In genomic region chr1:134092368-134092767, GRCm38 (mm10) we compare ENCODE assay signal across 9 mouse cellular contexts. TPM values are rescaled to one million over a fixed set of nuclear protein-coding genes. Genes with fewer than 3 reads are reported as not detected.
DNase-seq lines count a peak whose midpoint lies in the region; ATAC-seq lines count a peak whose summit lies in the region.
"Had no signal": no experiment of that assay in that cellular context is flagged by ENCODE, and none has a peak within 500 bp of the region (broad histone marks: within the 10 kb centered on the region; RNA-seq: fewer than 3 reads in every experiment).

No protein-coding gene starts in this region.

- H3K9me3 ChIP-seq in heart, embryonic 11.5 days (replicated peaks; ENCODE audit: control insufficient read depth, low read length), result no peaks in the 10 kb centered on the region
- no peaks in the 10 kb centered on the region for H3K9me3 ChIP-seq in hindbrain, embryonic 10.5 days
- no peaks in the 10 kb centered on the region for H3K9me3 ChIP-seq in midbrain, embryonic 10.5 days (replicated peaks)

- H3K36me3 ChIP-seq in heart, embryonic 11.5 days (ENCODE audit: control insufficient read depth, insufficient read depth, low read length), result no peaks in the 10 kb centered on the region
- H3K36me3 ChIP-seq in hindbrain, embryonic 10.5 days, result no peaks in the 10 kb centered on the region
- H3K36me3 ChIP-seq in midbrain, embryonic 10.5 days, result no peaks in the 10 kb centered on the region

- no peaks in the 10 kb centered on the region for H3K27me3 ChIP-seq in heart, embryonic 11.5 days (ENCODE audit: control insufficient read depth, insufficient read depth, low read length)
- H3K27me3 ChIP-seq in hindbrain, embryonic 10.5 days (ENCODE audit: insufficient read depth, poor library complexity, severe bottlenecking), result peaks cover 4% of the 10 kb centered on the region
- H3K27me3 ChIP-seq in midbrain, embryonic 10.5 days (ENCODE audit: low read depth, poor library complexity, severe bottlenecking), result peaks cover 19% of the 10 kb centered on the region

- intact Hi-C loops in heart, postnatal 14 days (cut with DNase I), result no loop called here

- no peak for DNase-seq in heart, postnatal 14 days
- peak; percentile 76 for DNase-seq in adipocyte (ENCODE audit: low spot score)
- DNase-seq in hindbrain, embryonic 10.5 days (ENCODE audit: low spot score), result no peak
- DNase-seq in midbrain, embryonic 10.5 days (ENCODE audit: low spot score), result no peak
- no peak for DNase-seq in layer of hippocampus, adult 9-11 months
- DNase-seq in spleen, postnatal 10 days (ENCODE audit: low spot score in 2 of 2), result no peak
- no peak for DNase-seq in frontal cortex, adult 2 months (ENCODE audit: extremely low spot score in 1 of 2, low spot score in 1 of 2)

- H3K27ac ChIP-seq in heart, embryonic 11.5 days (ENCODE audit: low read depth, low read length), result peak overlapping the region; percentile 83
- H3K27ac ChIP-seq in hindbrain, embryonic 10.5 days, result peak overlapping the region; percentile 91
- H3K27ac ChIP-seq in midbrain, embryonic 10.5 days (replicated peaks), result peak overlapping the region; percentile 89

- WGBS in heart, embryonic 11.5 days (ENCODE audit: insufficient replicate concordance), result 10% methylated on average over 6 of the region's 6 CpGs
- 39% methylated on average over 6 of the region's 6 CpGs for WGBS in hindbrain, embryonic 10.5 days
- WGBS in midbrain, embryonic 10.5 days, result 27% methylated on average over 6 of the region's 6 CpGs

- no peak for ATAC-seq in heart, embryonic 11.5 days (replicated peaks; ENCODE audit: insufficient number of reproducible peaks, low FRiP score, low TSS enrichment)

- peak overlapping the region; percentile 67 for H3K4me2 ChIP-seq in heart, embryonic 11.5 days

- peak overlapping the region; percentile 36 for H3K4me3 ChIP-seq in heart, embryonic 11.5 days (ENCODE audit: low read depth, low read length)
- peak overlapping the region; percentile 60 for H3K4me3 ChIP-seq in hindbrain, embryonic 10.5 days
- peak overlapping the region; percentile 54 for H3K4me3 ChIP-seq in midbrain, embryonic 10.5 days

- peaks cover 34% of the 10 kb centered on the region for H3K4me1 ChIP-seq in heart, embryonic 11.5 days (ENCODE audit: control insufficient read depth, insufficient read depth, low read length)
- peaks cover 56% of the 10 kb centered on the region for H3K4me1 ChIP-seq in hindbrain, embryonic 10.5 days (replicated peaks)
- H3K4me1 ChIP-seq in midbrain, embryonic 10.5 days, result peaks cover 55% of the 10 kb centered on the region

- peak overlapping the region; percentile 73 for H3K9ac ChIP-seq in heart, embryonic 11.5 days (ENCODE audit: low read depth, low read length)

RNA-seq across cellular contexts. Expression of gene Btg2, which starts 13.4 kb away (rescaled TPM):
- polyA plus RNA-seq in heart, embryonic 11.5 days (2014; fragmentation: Nextera tagmentation; extraction: Ambion mirVana), result 31.7 and 35.6 TPM in 2 replicates
- total RNA-seq in heart, postnatal 14 days (2021), result 10 to 100 TPM; 37.3 to 47.7 TPM
- polyA plus RNA-seq in hindbrain, embryonic 10.5 days (2016; fragmentation: Nextera tagmentation; extraction: Ambion mirVana), result 100.0 and 117 TPM in 2 replicates
- polyA plus RNA-seq in midbrain, embryonic 10.5 days (2016; fragmentation: Nextera tagmentation; extraction: Ambion mirVana), result 107 and 161 TPM in 2 replicates
- 18.8 and 32.5 TPM in 2 replicates for polyA plus RNA-seq in frontal cortex, adult 2 months (2012; rRNA removed)

RNA-seq across cellular contexts. Expression of gene Chit1, which starts 18.7 kb away (rescaled TPM):
- polyA plus RNA-seq in heart, embryonic 11.5 days (2014; fragmentation: Nextera tagmentation; extraction: Ambion mirVana), result 1.7 and 1.9 TPM in 2 replicates
- total RNA-seq in heart, postnatal 14 days (2021), result not detected
- polyA plus RNA-seq in hindbrain, embryonic 10.5 days (2016; fragmentation: Nextera tagmentation; extraction: Ambion mirVana), result not detected in 2 replicates
- polyA plus RNA-seq in midbrain, embryonic 10.5 days (2016; fragmentation: Nextera tagmentation; extraction: Ambion mirVana), result not detected in 2 replicates
- polyA plus RNA-seq in frontal cortex, adult 2 months (2012; rRNA removed), result 0.22 and 0.23 TPM in 2 replicates

RNA-seq across cellular contexts. Expression of gene Fmod, which starts 55.3 kb away (rescaled TPM):
- polyA plus RNA-seq in heart, embryonic 11.5 days (2014; fragmentation: Nextera tagmentation; extraction: Ambion mirVana), result 10.6 and 13.4 TPM in 2 replicates
- 10 to 100 TPM; 13.5 to 17.4 TPM for total RNA-seq in heart, postnatal 14 days (2021)
- 3.6 and 9.8 TPM in 2 replicates for polyA plus RNA-seq in hindbrain, embryonic 10.5 days (2016; fragmentation: Nextera tagmentation; extraction: Ambion mirVana)
- 2.8 and 6.5 TPM in 2 replicates for polyA plus RNA-seq in midbrain, embryonic 10.5 days (2016; fragmentation: Nextera tagmentation; extraction: Ambion mirVana)
- polyA plus RNA-seq in frontal cortex, adult 2 months (2012; rRNA removed), result 9.1 and 16.2 TPM in 2 replicates
- total RNA-seq: common myeloid progenitor, adult 5-6 weeks had no signal
